Mouse (Mus musculus): ENCODE measurements around the gene Bclaf1.

Bclaf1 gene

DNA sequence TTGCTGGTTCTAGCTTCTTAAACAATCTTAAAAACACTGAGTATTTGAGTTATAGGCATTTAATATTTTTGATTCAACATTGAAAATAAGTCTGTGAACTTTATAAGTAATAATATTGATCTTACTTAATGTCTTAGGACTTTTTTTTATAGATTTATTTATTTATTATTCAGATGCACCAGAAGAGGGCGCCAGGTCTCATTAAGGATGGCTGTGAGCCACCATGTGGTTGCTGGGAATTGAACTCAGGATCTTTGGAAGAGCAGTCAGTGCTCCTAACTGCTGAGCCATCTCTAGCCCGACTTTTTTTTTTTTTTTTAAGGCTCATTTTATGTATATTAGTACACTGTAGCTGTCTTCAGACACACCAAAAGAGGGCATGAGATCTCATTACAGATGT is 2.5 kb downstream of the Bclaf1 start:
- peak; percentile 50 for DNase-seq (ENCODE audit: low read depth, low spot score)

DNA sequence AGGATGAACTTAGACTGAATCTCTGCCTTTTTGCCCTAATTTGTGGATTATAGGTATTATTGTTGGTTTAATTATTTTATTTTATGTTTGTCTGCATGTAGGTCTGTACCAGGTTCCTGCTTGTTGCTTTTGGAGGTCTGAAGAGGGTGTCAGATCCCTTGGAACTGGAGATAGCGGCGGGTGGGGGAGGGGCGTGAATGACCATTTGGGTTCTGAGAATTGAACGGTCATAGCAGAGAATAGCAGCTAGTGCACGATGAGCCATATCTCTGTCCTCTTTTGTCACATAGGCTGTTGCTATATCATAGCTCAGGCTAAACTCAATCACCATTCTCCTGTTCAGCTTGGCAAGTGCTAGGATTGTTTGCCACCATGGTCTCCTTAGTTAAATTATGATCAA is 5.2 kb downstream of the Bclaf1 start:
- no peak for DNase-seq (ENCODE audit: low read depth, low spot score)

DNA sequence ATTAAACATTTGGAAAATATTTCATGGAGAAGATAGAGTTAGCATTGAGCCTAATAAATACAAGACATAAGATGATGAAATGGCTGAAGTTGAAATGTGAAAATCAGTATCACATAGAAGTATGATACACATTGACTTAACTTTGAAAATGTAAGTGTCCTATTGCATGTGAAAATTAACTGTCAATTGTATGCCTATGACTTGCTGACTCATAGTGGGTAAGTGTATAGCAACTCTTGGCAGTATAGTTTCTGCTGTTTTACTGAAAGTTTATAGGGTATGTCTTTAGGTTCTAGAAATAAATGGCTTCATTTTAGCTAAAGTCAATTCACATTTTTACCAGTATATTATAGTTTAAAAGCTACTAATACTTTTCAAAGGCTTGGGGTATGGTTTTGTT is 14.0 kb downstream of the Bclaf1 start:
- DNase-seq (ENCODE audit: low read depth, low spot score): no peak

DNA sequence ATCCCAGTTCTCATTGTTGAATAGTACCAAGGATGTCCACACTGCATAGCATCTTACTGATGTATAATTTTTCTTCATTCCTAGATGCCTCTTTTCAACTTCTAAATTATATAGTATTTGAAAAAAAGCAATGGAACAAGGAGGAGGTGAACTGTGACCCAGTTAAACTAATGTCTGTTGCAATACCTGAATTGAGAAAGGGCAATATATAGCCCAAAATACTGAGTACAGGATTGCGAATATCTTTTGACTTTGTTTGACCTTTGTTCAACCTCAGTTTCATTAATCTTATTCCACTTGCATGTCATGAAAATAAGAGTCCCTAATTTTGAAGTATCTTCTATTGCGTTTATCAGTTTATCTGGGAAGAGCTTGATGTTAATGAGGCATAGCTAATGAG is 19.0 kb downstream of the Bclaf1 start:
- no peak for DNase-seq (ENCODE audit: low read depth, low spot score)

DNA sequence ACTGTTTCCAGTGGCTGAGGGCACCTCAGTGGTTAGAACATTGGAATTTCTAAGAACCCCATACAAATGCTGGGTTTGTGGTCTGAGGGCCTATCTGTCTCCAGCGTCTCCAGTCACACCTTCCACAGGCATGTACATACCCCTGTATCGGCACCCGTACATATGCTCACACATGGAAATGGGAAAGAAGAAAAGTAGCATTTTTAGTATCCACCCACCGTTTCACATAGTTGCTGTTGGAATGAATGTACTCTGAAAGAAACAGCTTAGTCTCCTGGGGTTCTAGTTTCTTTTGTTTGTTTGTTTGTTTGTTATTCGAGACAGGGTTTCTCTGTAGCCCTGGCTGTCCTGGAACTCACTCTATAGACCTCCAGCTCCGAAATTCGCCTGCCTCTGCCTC is 25.6 kb downstream of the Bclaf1 start:
- no peak for DNase-seq (ENCODE audit: low read depth, low spot score)

DNA sequence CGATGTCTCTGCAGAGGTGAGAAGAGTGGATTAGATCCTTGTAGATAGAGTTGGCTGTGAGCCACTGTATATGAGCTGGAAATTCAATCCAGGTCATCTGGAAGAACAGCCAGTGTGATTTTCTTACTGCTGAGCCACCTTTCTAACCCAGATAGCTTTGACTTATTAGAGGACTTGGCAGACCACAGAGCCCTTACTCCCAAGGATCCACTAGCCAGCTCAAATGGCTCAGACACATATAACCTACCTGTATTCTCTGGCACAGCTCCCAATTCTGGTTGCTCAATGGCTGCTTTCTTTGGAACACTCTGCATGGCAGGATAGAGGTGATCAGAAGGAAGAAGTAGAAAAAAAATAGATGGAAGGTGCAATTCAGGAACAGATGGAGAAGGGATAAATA is 33.5 kb downstream of the Bclaf1 start:
- no peak for DNase-seq (ENCODE audit: low read depth, low spot score)

DNA sequence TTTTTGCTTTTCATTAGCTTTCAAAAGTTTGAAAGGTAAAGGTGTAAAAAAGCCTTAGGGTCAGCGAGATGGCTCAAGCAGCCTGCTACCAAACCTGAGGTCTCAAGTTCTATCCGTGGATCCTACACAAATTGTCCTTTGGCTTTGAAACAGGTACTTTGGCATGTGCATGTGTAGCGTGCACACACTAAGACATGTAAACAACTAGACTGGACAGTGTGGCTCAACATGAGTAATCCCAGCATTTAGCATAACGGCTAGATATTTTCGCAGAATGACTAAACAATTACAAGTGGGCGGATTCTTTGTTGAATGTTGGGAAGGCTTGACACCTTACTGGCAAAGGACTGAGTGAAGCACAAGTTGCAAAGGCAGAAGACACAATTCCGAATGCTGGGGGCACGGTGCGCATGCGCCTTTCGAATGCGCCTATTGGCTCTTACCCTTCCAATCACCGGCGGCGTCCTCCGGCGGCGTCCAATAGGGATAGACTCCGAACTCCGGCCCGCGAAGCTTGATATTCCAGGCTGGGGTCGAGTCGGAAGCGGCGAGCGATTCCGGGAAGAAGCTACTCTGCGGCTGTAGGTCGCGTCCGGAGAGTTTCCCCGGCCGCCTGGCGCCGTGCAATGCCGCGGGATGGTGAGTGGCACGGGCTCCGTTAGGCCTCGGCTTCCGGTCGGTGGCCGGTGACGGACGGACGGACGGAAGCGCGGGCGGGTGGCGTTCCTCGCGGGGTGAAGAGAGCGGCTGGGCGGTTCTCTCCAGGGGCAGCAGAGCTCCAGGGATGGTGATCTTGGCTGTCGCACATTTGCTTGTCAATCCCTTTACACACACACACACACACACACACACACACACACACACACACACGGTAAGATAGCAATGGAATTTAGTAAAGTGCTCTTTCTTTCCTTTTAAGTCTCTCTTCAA is 35.3 kb downstream of the Bclaf1 start, which contains the start of gene Mtfr2:
TSS of gene Mtfr2 (plus strand) at position 486 of the 930 bp plus-strand sequence.
- peak; percentile 96 for DNase-seq (ENCODE audit: low read depth, low spot score)

DNA sequence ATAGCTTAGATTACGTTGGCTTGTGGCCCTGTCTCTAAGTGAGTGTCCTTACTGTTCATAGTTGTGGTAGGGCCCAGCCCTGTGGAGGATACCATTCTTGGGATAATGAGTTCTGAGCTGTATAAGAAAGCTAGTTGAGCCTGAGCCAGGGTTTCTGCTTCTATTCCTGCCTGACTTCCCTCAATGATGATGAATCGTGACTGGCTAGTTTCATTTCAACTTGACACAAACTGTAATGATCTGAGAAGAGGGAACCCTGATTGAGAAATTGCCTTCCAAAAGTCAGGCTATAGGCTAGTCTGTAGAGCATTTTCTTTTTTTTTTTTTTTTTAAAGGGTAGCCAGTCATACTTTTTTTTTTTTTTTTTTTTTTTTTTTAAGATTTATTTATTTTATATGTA is 36.6 kb downstream of the Bclaf1 start:
- no peak for DNase-seq (ENCODE audit: low read depth, low spot score)

DNA sequence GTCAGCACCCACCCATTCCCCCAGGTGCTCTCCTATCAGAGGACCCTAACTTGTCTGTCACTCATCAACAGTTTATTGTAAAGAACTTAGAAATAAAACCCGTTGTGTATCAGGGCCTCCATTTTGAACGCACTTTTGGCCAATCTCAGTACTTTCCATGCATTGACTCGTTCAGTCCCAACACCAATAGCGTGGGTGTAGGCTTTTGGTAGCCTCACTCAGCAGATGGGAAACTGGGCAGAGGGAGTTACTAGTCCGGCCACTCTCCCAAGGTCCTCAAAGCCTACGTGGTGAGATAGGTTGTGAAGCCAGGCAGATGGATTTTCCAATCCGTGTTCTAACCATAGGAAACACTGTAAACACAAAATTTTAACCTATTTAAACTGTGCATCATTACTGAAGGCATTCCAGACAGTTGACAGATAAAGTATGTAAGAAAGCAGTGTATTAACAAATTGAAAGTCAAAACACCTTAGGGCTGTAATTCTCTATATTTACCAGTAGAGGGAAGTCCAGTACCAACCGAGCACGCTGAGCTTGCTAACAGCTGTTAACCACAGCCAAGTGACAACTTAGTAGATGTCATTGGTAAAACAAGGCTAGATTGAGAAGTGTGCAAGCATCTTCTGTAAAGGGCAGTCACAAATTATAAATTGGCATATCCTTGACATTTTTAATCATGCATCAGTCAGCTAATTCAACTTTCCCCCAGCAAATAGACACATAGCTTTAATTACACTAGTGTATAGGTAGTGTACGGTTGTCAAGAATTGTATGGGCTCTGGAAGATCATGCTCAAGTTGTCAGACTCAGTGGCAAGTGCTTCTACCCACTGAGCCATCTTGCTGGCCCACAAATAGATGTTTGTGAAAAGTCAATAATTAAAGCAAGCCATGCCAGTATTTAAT is 49.5 kb downstream of the Bclaf1 start:
- DNase-seq (ENCODE audit: low read depth, low spot score): peak; percentile 50

DNA sequence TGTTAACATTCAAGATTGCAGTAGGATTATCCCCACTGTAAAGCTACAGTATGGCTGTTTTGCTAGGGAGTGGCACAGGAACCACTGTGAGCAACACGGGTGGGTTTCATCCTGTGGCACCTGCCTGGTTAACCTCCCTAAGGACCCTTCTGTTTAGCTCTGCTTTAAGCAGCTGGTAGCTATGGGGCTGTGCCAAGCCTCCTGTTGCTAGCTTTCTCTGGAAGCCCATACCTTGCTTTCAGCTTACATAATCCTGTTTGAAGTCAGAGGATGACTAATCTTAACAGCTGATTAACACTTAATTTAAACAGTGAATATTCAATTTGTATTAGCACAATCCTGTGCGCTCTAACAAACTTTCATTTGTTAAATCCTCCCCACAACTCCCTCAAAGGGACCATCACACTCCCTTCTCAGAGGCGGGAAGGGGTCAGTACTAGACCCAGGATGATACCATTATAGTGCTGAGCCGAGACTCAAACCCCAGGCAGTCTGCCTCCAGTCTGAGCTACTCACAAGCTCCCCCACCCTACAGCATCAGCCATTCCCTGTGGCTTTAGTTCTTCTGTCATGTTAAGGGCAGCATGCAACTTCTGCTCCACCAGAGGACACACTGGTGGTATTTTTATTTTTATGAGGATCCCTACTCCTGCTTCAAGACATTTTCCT is 50.3 kb downstream of the Bclaf1 start:
- no peak for DNase-seq (ENCODE audit: low read depth, low spot score)

DNA sequence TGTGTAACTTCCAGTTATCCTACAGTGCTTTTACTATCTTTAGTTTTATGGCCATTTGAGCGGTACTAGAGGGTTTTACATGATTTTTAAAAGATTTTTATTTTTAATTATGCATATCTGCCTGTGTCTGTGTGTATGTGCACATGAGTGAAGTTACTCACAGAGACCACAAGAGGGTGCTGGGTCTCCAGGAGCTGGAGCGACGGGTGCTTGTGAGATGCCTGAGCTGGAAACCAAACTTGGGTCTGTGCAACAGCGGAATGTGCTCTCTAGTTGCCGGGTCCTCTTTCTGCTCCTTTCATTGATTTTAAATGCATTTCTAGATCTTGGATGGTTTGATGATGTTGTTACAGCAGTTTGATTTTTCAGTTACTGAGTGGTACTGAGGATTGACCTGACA is 59.8 kb downstream of the Bclaf1 start:
- peak; percentile 23 for DNase-seq (ENCODE audit: low read depth, low spot score)

DNA sequence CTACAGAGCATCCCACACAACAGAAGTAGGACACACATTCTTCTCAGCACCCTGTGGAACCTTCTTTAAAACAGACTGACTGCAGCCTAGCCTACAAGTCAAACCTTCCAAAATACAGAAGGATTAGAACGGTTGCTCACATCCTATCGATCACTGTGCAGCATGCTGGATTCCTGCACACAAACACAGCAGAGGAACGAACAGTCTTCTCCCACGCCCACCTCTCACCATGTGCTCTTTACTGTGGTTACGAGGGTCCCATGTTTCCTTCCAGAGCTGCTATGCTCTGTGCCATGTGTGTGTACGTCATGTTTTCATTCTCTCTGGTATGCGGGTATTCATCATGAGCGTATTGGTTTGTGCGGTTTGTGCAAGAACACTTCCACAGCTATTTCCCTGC is 65.4 kb downstream of the Bclaf1 start:
- DNase-seq (ENCODE audit: low read depth, low spot score): no peak

DNA sequence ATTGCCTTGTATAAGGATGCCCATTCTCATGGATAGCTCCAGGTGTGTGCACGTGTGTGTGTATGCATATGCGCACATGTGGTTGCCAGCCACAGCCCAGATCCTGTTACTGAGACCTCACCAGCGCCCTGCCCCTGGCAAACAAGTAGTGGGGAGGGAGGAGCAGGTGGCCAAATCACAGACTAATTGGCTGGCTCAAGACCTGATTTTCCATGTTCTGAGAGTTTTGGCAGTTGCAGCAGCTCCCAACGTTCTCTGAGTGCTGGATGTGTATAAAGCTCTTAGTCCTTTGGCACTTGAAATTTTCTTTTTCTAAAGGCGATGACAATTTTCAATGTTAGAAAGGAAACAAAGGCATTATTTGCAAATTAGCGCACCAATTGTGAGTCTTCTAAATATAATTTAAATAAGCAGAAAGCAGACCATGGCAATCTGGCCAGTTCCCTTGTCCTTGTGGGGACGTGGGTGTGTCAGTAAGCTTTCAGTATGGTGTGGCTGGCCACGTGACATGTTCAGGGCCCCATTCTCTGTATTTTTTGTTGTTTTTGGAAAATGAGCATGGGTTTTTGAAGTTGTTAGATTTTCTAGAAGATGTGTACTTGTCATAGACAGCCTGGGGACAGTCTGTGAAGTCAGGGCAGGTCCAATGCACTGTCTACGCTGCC is 66.9 kb downstream of the Bclaf1 start:
- no peak for DNase-seq (ENCODE audit: low read depth, low spot score)

DNA sequence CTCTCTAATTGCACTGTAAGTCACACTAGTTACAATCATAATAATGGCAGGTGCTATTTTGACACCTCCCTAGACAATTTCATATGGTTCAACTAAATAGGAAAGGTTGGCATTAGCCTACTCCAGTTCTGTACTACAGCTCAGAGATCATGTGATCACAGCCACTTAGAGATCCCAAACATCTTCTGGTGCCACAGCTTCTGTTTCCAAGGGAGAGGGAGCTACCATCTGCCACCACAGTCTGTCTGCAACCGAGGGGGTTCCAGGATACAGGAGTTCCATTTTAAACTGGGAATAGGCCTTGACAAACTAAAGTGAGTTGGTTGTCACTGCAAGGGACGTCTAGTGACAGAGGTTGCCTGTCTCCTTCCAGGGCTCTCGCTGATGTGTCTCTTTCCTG is 68.5 kb downstream of the Bclaf1 start:
- no peak for DNase-seq (ENCODE audit: low read depth, low spot score)

DNA sequence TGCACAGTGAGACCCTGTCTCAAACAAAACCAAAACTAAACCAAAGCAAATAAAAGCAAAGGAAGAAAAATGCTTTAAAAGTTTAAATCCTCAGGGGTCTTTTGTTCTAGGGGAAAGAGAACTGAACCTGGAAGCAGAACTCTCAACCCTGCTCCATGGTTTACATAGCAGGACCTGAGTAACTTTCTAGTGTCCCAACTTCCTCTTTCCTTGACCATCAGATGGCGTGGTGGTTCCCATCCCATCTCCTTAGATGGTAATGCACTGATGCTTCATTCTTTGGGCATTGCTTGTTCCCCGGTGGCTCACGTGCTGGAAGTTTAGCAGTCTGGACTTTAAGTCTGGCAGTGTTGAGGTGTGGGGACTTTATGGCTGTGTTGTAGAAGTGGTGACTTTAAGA is 69.1 kb downstream of the Bclaf1 start:
- DNase-seq (ENCODE audit: low read depth, low spot score): no peak

DNA sequence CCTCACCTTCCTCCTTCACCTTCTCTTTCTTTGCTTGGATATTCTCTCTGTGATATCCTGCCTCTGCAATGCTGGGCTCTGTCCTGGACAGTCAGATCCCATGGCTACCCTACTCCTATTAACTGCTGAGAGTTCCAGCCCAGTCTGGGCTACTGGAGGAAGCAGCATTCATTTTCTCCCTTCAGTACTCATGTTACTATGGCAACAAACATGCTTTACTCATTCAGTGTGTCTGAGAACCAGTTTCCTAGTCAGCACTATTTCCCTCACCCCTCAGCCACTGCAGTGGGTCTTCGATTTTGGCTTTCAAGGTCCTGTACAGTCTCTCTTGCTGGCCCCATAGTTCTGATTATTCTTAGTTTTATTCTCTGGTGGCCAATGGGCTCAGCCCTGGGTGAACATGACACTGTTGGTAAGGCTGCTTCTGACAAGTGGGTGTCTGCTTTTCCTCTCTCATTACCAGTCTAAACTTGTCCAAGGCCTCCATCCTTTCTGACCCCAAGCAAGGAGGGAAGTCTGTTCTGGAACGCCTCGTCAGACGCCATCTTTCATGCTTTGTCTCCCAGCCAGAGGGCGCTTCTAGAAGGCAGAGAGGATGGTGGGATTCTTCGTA is 70.6 kb downstream of the Bclaf1 start:
- no peak for DNase-seq (ENCODE audit: low read depth, low spot score)

DNA sequence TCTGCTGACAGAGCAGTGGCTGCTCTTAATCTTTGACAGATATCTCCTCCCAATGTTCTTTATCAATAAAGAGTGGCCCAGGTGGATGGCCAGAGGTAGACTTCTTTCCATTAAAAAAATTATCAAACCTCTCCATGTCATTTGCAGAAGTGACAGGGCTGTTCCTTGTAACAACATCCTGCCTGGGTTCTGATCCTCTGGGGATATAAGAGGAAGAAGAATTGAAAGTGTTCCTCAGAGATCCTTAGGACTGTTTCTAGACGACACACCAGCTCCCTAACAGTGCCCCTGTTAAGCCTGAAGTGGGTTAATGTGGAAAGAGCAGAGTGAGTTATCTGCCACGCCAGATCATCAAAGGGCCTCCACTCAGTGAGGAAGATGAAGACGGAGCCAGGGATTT is 78.3 kb downstream of the Bclaf1 start:
- no peak for DNase-seq (ENCODE audit: low read depth, low spot score)
